Mouse (Mus musculus) stomach, postnatal 0 days (tissue): ENCODE data around the gene Olfr710.
"Not testable (repeated sequence)": the region's sequence is repeated elsewhere in the genome, so short reads cannot be mapped to it uniquely, and the experiment has no call there.

ENCODE experiments used
- CTCF ChIP-seq: IDR thresholded peaks from 2 replicates; pipeline ENCODE4 v1.5.1; 2016; ENCODE audit warnings: antibody characterized with exemption, low read depth, mild to moderate bottlenecking, moderate library complexity
- EP300 ChIP-seq: optimal IDR thresholded peaks from 2 replicates; pipeline ENCODE3; 2016; ENCODE audit warnings: antibody characterized with exemption

GRCm38 (mm10) chr7:106901141-106901540 is 47.0 kb downstream of the Olfr710 start, which contains the start of gene Olfr707:
- not testable (repeated sequence) for TF ChIP-seq EP300, CTCF
